Mouse (Mus musculus): ENCODE results near the gene Wdr82. TPM values are rescaled to one million over a fixed set of nuclear protein-coding genes. Genes with fewer than 3 reads are reported as not detected.

The Wdr82 gene
- polyA plus RNA-seq, 2 experiments: 6.5 to 24.5 TPM

GRCm38 (mm10) chr9:106195693-106196092 lies 25.0 kb downstream of the Wdr82 start:
- 82% methylated on average over 8 of the region's 8 CpGs for WGBS (ENCODE audit: insufficient replicate concordance)
- H3K9ac ChIP-seq (replicated peaks): no peak overlapping the region
- peaks cover 20% of the 10 kb centered on the region for H3K36me3 ChIP-seq (replicated peaks; ENCODE audit: control insufficient read depth, insufficient read depth, low read depth)
- H3K4me2 ChIP-seq (ENCODE audit: low read depth): no peak overlapping the region
- H3K9me3 ChIP-seq (ENCODE audit: control insufficient read depth, low read length): no peaks in the 10 kb centered on the region
- H3K27me3 ChIP-seq (ENCODE audit: control insufficient read depth, insufficient read depth, low read length): no peaks in the 10 kb centered on the region
- peaks cover 0 to 8% of the 10 kb centered on the region in 2 experiments; a peak in 2 of 4 replicates for H3K4me1 ChIP-seq (replicated peaks; ENCODE audit: control insufficient read depth in 2 of 2, insufficient read depth in 2 of 2, low read length in 1 of 2)
- no peak overlapping the region for H3K4me3 ChIP-seq (ENCODE audit: insufficient read depth in 1 of 2, low read depth in 2 of 2, low read length in 2 of 2)
- ATAC-seq (ENCODE audit: insufficient read depth) (no peak), DNase-seq (ENCODE audit: low read depth in 3 of 3, low spot score in 3 of 3) (no peak)
- no peak for TF ChIP-seq CTCF (IDR thresholded peaks at IDR 0.05; ENCODE audit: low read depth)
- no peak for TF ChIP-seq EP300 (IDR thresholded peaks at IDR 0.05; ENCODE audit: low read depth)
- H3K27ac ChIP-seq: no peak overlapping the region

GRCm38 (mm10) chr9:106197081-106197713 lies 26.5 kb downstream of the Wdr82 start:
- DNase-seq (ENCODE audit: low read depth in 3 of 3, low spot score in 3 of 3): no peak
- no peak overlapping the region for H3K4me3 ChIP-seq (ENCODE audit: insufficient read depth in 1 of 2, low read depth in 2 of 2, low read length in 2 of 2)
- no peak for ATAC-seq (ENCODE audit: insufficient read depth)
- no peak overlapping the region for H3K27ac ChIP-seq
- no peak overlapping the region for H3K9ac ChIP-seq (replicated peaks)
- peaks cover 0 to 11% of the 10 kb centered on the region in 2 experiments; a peak in 3 of 4 replicates for H3K4me1 ChIP-seq (replicated peaks; ENCODE audit: control insufficient read depth in 2 of 2, insufficient read depth in 2 of 2, low read length in 1 of 2)
- H3K27me3 ChIP-seq (ENCODE audit: control insufficient read depth, insufficient read depth, low read length): no peaks in the 10 kb centered on the region
- WGBS (ENCODE audit: insufficient replicate concordance): 74% methylated on average over 3 of the region's 3 CpGs
- H3K4me2 ChIP-seq (ENCODE audit: low read depth): no peak overlapping the region
- H3K36me3 ChIP-seq (replicated peaks; ENCODE audit: control insufficient read depth, insufficient read depth, low read depth): peaks cover 5% of the 10 kb centered on the region; the same call in 1 of the 2 replicates
- H3K9me3 ChIP-seq (ENCODE audit: control insufficient read depth, low read length): no peaks in the 10 kb centered on the region
- TF ChIP-seq CTCF (IDR thresholded peaks at IDR 0.05; ENCODE audit: low read depth) (no peak), EP300 (IDR thresholded peaks at IDR 0.05; ENCODE audit: low read depth) (no peak)

GRCm38 (mm10) chr9:106197732-106198131 lies 27.0 kb downstream of the Wdr82 start:
- Histone ChIP-seq H3K9me3 (ENCODE audit: control insufficient read depth, low read length) (no peaks in the 10 kb centered on the region), H3K4me3 (ENCODE audit: insufficient read depth in 1 of 2, low read depth in 2 of 2, low read length in 2 of 2) (no peak overlapping the region), H3K4me1 (replicated peaks; ENCODE audit: control insufficient read depth in 2 of 2, insufficient read depth in 2 of 2, low read length in 1 of 2) (peaks cover 0 to 13% of the 10 kb centered on the region in 2 experiments; a peak in 3 of 4 replicates), H3K4me2 (ENCODE audit: low read depth) (peak overlapping the region; percentile 76; the same call in 1 of the 2 replicates), H3K27me3 (ENCODE audit: control insufficient read depth, insufficient read depth, low read length) (no peaks in the 10 kb centered on the region), H3K27ac (no peak overlapping the region), H3K9ac (replicated peaks) (no peak overlapping the region), H3K36me3 (replicated peaks; ENCODE audit: control insufficient read depth, insufficient read depth, low read depth) (no peaks in the 10 kb centered on the region; the same call in 1 of the 2 replicates)
- no peak for TF ChIP-seq CTCF (IDR thresholded peaks at IDR 0.05; ENCODE audit: low read depth)
- TF ChIP-seq EP300 (IDR thresholded peaks at IDR 0.05; ENCODE audit: low read depth): no peak
- DNase-seq (ENCODE audit: low read depth in 3 of 3, low spot score in 3 of 3) (no peak), ATAC-seq (ENCODE audit: insufficient read depth) (no peak)
- WGBS (ENCODE audit: insufficient replicate concordance): 76% methylated on average over 9 of the region's 9 CpGs

- H3K9ac ChIP-seq (replicated peaks): peak overlapping the region; percentile 56
- ATAC-seq (ENCODE audit: insufficient read depth) (peak; percentile 64), DNase-seq (ENCODE audit: low read depth in 3 of 3, low spot score in 3 of 3) (peak; percentile 26 to 48 (median 44))
- no peaks in the 10 kb centered on the region for H3K9me3 ChIP-seq (ENCODE audit: control insufficient read depth, low read length)
- H3K4me2 ChIP-seq (ENCODE audit: low read depth): peak overlapping the region; percentile 76
- no peaks in the 10 kb centered on the region; the same call in 1 of the 2 replicates for H3K36me3 ChIP-seq (replicated peaks; ENCODE audit: control insufficient read depth, insufficient read depth, low read depth)
- H3K4me3 ChIP-seq (ENCODE audit: insufficient read depth in 1 of 2, low read depth in 2 of 2, low read length in 2 of 2): peak overlapping the region; percentile 65 to 67
- H3K27me3 ChIP-seq (ENCODE audit: control insufficient read depth, insufficient read depth, low read length): no peaks in the 10 kb centered on the region
- H3K27ac ChIP-seq: no peak overlapping the region
- peaks cover 0 to 20% of the 10 kb centered on the region in 2 experiments; a peak in 3 of 4 replicates for H3K4me1 ChIP-seq (replicated peaks; ENCODE audit: control insufficient read depth in 2 of 2, insufficient read depth in 2 of 2, low read length in 1 of 2)
- TF ChIP-seq CTCF (IDR thresholded peaks at IDR 0.05; ENCODE audit: low read depth) (no peak), EP300 (IDR thresholded peaks at IDR 0.05; ENCODE audit: low read depth) (no peak)
- WGBS (ENCODE audit: insufficient replicate concordance): 1% methylated on average over 29 of the region's 51 CpGs
These were observed 28.3 kb downstream of the Wdr82 start for GRCm38 (mm10) chr9:106198962-106199458.

- peak within 1 kb of the TSS; percentile 76 for H3K4me2 ChIP-seq (ENCODE audit: low read depth)
- no peaks in the 10 kb centered on the region for H3K9me3 ChIP-seq (ENCODE audit: control insufficient read depth, low read length)
- no peak for DNase-seq (ENCODE audit: low read depth in 3 of 3, low spot score in 3 of 3)
- no peaks in the 10 kb centered on the region; the same call in 1 of the 2 replicates for H3K36me3 ChIP-seq (replicated peaks; ENCODE audit: control insufficient read depth, insufficient read depth, low read depth)
- no peak within 1 kb of the TSS for H3K27ac ChIP-seq
- peak within 1 kb of the TSS; percentile 56 for H3K9ac ChIP-seq (replicated peaks)
- H3K4me1 ChIP-seq (replicated peaks; ENCODE audit: control insufficient read depth in 2 of 2, insufficient read depth in 2 of 2, low read length in 1 of 2): peaks cover 0 to 21% of the 10 kb centered on the region in 2 experiments; a peak in 3 of 4 replicates
- no peaks in the 10 kb centered on the region for H3K27me3 ChIP-seq (ENCODE audit: control insufficient read depth, insufficient read depth, low read length)
- 33% methylated on average over 18 of the region's 18 CpGs for WGBS (ENCODE audit: insufficient replicate concordance)
- TF ChIP-seq CTCF (IDR thresholded peaks at IDR 0.05; ENCODE audit: low read depth): no peak
- TF ChIP-seq EP300 (IDR thresholded peaks at IDR 0.05; ENCODE audit: low read depth): no peak
- H3K4me3 ChIP-seq (ENCODE audit: insufficient read depth in 1 of 2, low read depth in 2 of 2, low read length in 2 of 2): peak within 1 kb of the TSS; percentile 65 to 67
- no peak for ATAC-seq (ENCODE audit: insufficient read depth)
These were observed 29.0 kb downstream of the Wdr82 start, which contains the start of gene Ppm1m for GRCm38 (mm10) chr9:106199535-106200272. Gene Ppm1m, minus strand, starts transcription at chr9:106199746.
